Mouse (Mus musculus): ENCODE results near the gene Morc2a. TPM values are rescaled to one million over a fixed set of nuclear protein-coding genes. Genes with fewer than 3 reads are reported as not detected.

The Morc2a gene
- total RNA-seq, 2 experiments from 2014 or later = 31.5 to 39.8 TPM

DNA sequence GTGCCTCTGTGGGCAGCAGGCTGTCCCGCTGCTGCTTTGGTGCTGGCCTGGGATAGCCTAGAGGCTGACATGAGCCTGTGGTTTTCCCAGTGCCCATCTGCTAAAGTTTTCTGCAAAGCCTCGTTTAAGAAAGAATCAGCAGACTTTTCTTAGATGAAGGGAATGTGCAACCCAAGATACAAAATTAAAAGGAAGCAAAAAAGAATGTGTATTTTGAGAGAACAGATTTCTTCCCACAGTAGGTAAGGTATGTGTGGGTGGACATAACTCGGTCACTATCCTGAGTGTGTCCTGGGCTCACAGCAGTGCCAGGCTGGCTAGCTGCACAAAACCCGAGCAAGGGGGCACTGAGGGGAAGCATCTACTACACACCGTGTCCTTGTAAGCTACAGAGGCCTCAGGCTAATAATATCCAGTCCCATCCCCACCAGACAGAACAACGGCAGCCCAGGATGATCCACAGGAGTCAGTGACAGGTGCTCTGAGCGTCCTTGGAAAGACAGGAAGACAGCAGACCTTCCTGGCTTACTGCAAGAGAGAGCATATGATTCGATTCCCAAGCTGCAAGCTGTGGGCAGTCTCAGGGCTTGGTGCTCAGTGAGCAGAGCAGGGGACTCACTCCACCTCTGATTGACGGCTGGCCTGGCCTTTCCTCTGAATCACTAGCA lies 78.6 kb downstream of the Morc2a start:
- DNase-seq (ENCODE audit: low spot score in 2 of 2) = no peak

DNA sequence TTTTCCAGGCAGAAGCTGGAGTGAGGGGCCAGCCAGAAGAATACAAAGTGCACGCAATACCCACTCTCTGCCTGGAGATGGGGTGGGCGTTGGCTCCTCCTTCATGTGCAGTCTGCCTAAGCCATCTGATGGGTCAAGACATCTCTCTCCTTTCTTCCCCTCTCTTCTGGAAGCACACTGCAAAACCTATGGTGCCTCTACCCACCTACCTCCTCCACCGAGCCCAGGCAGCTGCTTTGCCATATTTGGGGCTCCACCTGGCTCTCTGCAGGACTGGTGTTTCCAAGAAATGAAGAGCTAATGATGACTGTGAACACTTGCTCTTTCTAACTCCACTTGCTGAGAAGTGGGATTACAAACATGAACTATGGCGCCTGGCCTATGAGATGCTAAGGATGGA lies 82.5 kb downstream of the Morc2a start:
- DNase-seq (ENCODE audit: low spot score in 2 of 2) = no peak

DNA sequence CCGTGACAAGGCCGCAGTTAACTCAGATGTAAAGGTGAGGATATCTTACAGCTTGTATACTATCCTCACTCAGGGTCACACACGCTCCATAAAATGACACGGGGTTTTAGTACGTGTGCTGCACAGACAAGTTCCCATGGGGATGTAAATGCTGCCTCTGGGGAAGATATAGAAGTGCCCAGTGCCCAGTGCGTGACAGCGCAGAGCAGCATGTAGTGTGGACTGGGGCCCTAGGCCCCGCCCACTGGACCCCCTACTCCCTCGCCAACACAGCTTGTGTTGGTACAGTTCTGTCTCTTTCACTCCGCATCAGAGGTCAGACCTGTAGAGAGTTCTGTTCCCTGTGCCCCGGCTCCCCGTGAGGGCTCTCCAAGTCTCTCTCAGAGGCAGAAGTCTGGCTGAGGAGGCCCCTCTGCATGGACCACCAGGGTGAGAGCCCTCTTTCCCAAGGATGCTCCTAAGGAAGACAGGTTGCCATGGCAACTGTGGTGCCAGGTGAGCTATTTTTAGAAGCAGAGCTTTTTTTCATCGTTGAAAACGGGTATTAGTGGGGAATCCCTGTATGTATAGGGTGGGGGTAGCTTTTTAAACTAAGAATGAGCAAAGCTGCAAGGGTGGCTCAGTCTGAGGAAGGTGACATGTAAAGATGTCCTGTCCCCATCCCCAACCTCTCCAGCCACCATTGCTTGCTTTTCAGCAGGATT lies 85.1 kb downstream of the Morc2a start:
- DNase-seq (ENCODE audit: low spot score in 2 of 2) = no peak

DNA sequence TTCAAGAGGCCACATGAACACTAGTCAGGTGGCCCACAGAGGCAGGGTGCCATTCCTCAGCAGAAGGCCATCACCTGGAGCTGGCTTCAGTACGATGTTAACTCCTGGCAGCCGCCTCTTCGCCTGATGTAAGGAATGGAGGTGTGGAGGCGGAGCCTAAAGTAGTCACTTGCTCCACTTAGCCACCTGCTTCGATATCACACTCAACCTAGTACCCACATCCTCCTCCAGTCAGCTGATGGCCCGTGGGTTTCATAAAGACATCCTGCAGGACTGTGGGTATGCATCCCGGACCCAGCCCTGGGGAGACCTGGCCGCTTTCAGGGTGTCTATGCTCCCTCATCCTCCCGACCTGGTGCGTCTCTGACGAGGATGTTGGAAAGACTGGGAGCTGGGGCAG lies 86.7 kb downstream of the Morc2a start:
- DNase-seq (ENCODE audit: low spot score in 2 of 2) = no peak

DNA sequence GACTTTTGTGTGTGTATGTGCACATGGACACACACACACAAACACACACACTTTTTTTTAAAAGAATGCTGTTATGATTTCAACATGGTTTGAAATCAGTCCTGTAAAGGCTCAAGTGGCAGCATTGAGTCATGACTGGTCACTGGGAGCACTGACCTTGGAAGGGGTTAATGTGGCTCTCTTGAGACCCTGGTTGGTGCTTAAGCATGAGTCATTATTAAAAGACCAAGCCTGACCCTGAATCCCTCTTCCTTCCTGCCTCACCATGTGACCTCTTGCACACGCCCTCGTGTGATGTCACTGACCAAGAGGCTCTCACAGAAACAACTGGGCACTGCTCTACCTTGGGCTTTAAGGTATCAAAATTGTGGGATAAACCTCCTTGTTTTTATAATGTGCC lies 89.8 kb downstream of the Morc2a start:
- DNase-seq (ENCODE audit: low spot score in 2 of 2) = no peak

Other genes starting within 250 kb of the Morc2a start
- gene Limk2, start 240.0 kb upstream of the Morc2a start, total RNA-seq (2021) = 10 to 100 TPM; 15.0 to 18.9 TPM
- 10 to 100 TPM; 31.9 to 35.3 TPM for gene Rnf185, start 196.8 kb upstream of the Morc2a start, total RNA-seq (2021)
- under 1 TPM in 1 of 2 experiments, not detected in 1; 0.23 TPM for gene Pla2g3, start 160.9 kb upstream of the Morc2a start, total RNA-seq (2021)
- gene Inpp5j, start 144.4 kb upstream of the Morc2a start, total RNA-seq (2021) = under 1 TPM; 0.60 to 0.90 TPM
- 10 to 100 TPM; 40.1 to 43.7 TPM for gene Selenom, start 134.5 kb upstream of the Morc2a start, total RNA-seq (2021)
- 10 to 100 TPM; 43.8 to 52.3 TPM for gene Smtn, start 108.6 kb upstream of the Morc2a start, total RNA-seq (2021)
- gene Osbp2, start 214.7 kb downstream of the Morc2a start, total RNA-seq (2021) = 1 to 10 TPM; 2.9 to 6.6 TPM
- under 1 TPM; 0.53 to 0.74 TPM for gene 4921536K21Rik, start 245.9 kb downstream of the Morc2a start, total RNA-seq (2021)
- gene Dusp18, start 246.0 kb downstream of the Morc2a start, total RNA-seq (2021) = 1 to 10 TPM; 3.5 to 5.2 TPM

All from adrenal gland, adult 18-20 months (tissue).